Mouse (Mus musculus) lung, postnatal 0 days (tissue): Measurements from ENCODE around the gene Utp6.
A peak's percentile ranks its signal among the peaks of the same experiment; 100 is the strongest.

Experiments used
- CTCF ChIP-seq: IDR thresholded peaks from 2 replicates; pipeline ENCODE4 v1.5.1; 2016; ENCODE audit warnings: antibody characterized with exemption, mild to moderate bottlenecking
- EP300 ChIP-seq: IDR thresholded peaks from 2 replicates; pipeline ENCODE4 v1.6.1; 2016; ENCODE audit warnings: antibody characterized with exemption, mild to moderate bottlenecking, control low read depth

GRCm38 (mm10) chr11:79992592-79993355, 30.6 kb upstream of the Utp6 start, which contains the start of gene Suz12:
- TF ChIP-seq CTCF (peak; percentile 4; the same call in 1 of the 2 replicates), EP300 (no peak)
